Mouse (Mus musculus) right cerebral cortex, adult 18-20 months (tissue): ENCODE results near the gene Gm20708.
"Not testable (repeated sequence)": the region's sequence is repeated elsewhere in the genome, so short reads cannot be mapped to it uniquely, and the experiment has no call there.

Source experiments
- DNase-seq: peaks from one replicate; pipeline ENCODE4 v3.0.0; 2022; ENCODE audit warnings: mixed read lengths

Gm20708 gene

GRCm38 (mm10) chr11:117781993-117782704, 27.3 kb upstream of the Gm20708 start, which contains the start of the genes Tmc8 and Tmc6:
Gene Tmc8 (plus strand): TSS chr11:117782076.
Gene Tmc6 (minus strand): TSS chr11:117782198.
- no peak for DNase-seq

GRCm38 (mm10) chr11:117782705-117783034, 26.8 kb upstream of the Gm20708 start:
- no peak for DNase-seq

GRCm38 (mm10) chr11:117783089-117783488, 26.4 kb upstream of the Gm20708 start:
- DNase-seq, result no peak

GRCm38 (mm10) chr11:117783683-117784309, 25.7 kb upstream of the Gm20708 start:
- DNase-seq, result no peak

GRCm38 (mm10) chr11:117786294-117786693, 23.2 kb upstream of the Gm20708 start:
- DNase-seq, result no peak

DNA sequence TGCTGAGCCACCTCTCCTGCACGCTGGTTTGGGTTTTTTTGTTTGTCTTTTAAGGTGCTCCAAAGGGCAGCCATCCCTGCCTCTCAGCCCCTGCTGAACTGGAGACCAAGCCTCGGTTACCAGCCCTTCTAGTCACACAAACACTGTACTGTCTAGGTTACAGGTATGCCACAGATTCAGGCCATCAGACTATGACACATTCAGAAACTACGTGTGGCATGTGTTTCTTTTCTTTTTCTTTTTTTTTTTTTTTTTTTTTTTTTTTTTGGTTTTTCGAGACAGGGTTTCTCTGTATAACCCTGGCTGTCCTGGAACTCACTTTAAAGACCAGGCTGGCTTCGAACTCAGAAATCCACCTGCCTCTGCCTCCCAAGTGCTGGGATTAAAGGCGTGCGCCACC, 21.0 kb upstream of the Gm20708 start:
- not testable (repeated sequence) for DNase-seq

GRCm38 (mm10) chr11:117790286-117790685, 19.2 kb upstream of the Gm20708 start:
- peak; percentile 57 for DNase-seq

- no peak for DNase-seq
Measured at GRCm38 (mm10) chr11:117790703-117791440, 18.6 kb upstream of the Gm20708 start.

- DNase-seq, result no peak
Measured at GRCm38 (mm10) chr11:117791441-117791761, 18.1 kb upstream of the Gm20708 start.

DNA sequence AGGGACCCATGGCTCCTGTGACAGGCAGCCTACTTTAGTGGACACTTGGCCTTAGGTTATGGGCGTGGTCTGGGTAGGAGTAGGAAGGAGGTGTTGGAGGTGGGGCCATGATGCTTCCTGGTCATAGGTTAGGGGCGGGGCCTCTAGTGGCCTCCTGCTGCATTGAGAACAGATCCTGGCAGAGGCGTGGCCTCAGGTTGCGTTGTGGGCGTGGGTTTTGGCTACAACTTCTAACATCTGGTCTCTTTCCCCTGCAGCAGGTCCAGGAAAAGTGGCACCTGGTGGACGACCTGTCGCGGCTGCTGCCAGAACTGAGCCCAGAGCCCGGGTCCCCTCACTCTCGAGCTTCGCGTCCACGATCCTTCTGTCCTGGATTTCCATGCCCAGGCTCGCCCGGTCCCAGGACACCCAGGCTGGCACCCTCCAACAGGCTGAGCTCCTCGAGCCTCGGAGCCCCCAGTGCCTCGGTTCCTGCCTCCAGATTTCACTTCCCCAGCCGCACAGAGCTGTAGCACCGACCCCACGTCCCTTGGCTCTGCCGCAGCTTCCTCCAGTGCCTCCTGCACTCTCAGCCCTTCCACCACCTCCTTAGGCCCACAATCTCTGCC, 17.1 kb upstream of the Gm20708 start:
- no peak for DNase-seq

DNA sequence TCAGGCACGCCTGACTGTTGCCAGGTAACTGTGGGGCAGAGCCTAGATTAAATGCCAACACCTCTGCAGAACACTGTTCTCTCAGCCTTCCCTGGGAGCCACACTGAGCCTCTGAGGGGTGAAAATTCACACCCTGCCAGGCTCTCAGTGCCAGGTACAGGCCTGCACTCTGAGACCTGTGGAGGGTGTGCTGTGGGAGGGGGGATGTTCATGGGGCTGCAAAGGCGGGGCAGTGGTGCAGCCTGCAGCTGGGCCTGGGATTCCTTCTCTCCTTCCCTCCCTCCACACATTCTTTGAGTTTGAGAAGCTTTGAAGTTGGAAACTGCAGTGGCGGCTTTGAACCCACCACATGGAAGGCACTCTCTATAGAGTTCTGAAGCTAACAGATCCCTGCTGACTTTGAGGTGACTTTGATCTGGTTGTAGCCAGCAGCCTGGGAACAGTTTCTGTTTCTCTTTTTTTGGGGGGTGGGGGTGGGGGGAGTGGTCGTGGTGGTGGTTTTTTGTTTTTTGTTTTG, 15.4 kb upstream of the Gm20708 start:
- DNase-seq, result no peak

DNA sequence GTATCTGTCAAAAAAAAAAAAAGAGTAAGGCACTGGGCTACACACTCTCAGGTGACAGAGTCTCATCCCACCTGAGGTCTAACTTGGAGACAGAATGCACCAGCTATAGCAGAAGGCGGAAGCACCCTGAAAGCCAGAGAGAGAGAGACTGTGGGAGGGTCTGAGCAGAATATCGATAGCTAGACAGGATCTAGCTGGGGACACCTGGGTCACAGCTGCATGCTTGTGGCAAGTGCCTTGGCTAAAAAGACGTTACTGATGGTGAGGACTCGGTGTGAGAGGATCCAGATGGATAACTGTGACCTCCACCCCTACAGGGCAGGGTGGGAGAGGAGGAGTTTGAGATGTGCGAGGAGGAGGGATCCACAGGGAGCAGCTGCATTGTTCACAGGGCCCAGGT, 12.5 kb upstream of the Gm20708 start:
- no peak for DNase-seq

- no peak for DNase-seq
Measured at GRCm38 (mm10) chr11:117797511-117798159, 11.8 kb upstream of the Gm20708 start, which contains the start of gene 6030468B19Rik. Gene 6030468B19Rik (plus strand): TSS chr11:117797660.

DNA sequence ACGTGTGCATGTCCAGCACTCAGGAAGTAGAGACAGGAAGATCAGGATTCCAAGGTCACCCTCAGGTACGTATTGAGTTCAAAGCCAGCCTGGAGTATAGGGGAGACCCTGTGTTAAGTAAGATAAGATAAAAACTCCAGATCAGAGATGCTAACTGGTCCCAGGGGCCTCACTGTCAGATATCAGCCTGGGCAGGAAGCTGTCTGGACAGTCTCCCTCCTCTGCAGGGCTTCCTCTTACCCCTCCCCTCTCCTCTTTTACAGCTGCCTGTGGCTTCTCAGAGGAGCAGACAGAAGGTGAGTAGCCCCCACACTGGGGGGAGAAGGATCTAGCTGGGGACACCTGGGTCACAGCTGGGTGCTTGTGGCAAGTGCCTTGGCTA, 11.3 kb upstream of the Gm20708 start:
- no peak for DNase-seq

DNA sequence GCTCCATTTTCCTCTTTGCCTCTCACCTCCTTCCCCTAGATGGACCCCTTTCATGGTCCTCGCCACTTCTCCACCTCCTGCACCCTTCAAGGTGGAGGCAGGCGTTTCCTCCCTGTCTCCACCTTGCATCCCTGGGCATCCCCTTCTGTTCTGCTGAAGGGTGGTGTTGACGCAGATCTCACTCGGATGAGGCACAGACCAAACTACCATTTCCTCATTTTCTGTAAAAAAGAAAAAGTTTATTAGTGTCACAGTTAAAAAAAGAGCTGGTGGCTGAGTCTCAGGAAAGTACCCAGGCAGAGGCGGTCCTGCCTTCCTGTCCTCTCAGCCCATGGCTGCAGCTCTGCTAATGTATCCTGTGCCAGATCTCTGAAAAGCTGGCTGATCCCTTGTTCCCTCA, 10.3 kb upstream of the Gm20708 start:
- DNase-seq, result no peak

DNA sequence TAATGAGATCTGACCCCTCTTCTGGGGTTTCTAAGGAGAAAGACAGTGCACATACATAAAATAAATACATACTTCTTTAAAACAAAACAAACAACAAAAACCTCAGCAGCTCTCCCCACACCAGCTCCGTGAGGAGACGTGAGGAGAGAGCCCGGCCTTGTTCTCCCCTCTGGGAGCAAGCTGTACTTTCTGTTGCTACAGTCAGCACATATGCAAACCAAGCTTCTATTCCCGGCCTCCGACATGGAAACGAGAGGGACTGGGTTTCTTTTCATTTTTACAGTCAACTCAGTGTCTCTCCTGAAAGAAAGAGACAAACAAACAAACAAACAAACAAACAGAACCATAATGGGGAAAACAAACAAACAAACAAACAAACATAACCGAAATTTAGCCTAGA, 9.4 kb upstream of the Gm20708 start:
- no peak for DNase-seq

DNA sequence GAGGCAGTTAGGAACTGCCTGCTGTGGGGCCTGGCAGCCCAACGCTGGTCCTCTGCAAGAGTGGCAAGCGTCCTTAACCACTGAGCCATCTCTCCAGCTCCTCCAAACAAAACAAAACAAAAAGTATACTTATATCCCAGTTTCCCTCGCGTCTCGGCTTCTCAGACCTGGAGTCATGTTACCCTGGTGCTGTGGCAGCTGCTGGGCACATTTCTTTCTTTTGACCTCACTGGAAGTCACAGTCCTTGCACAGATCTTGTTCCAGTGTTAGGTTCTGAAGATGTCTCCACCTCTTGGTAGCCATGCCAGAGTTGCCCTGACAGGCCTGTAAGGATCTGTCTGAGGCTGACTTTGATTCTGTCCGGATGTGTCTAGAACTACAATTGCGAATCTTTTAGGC, 7.8 kb upstream of the Gm20708 start:
- DNase-seq, result no peak

DNA sequence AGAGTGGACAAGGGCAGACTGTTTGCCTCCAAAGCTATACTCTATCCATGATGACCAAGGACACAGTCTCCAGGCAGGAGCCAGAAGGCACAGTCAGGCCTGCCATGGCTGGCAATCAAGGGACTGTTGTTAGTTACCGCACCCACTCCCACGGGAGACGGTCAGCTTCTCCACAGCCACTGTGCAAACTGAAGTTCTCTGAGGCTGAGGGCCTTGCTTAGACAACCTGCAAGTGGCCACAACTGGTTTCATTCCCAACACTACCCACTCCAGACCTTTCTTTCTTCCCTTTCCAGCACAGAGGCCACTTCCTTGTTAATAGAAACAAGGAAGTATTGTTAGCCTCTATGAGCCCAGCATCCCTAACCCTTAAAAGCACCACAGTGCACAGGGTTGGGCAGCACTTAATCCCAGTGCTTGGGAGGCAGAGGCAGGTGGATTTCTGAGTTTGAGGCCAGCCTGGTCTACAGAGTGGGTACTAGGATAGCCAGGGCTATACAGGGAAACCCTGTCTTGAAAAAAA, 6.2 kb upstream of the Gm20708 start:
- DNase-seq, result no peak

DNA sequence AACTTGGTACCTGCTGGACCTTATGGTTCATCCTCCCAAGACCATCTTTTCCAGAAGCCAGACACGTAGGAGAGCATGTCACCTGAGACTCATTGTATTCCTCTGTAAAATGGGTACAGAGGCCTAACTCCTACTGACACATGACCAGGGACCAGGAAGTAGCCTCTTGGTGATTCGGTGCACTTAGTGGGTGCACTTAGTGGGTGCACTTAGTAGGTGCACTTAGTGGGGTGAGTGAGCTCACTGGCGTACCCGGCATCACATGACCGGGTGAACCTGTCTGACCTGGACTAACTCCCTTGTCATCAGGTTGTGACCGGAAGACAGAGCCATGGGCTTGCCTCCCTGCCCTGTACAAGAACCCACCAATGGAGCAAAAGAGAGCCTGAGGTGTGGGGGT, 2.7 kb upstream of the Gm20708 start:
- no peak for DNase-seq

- peak; percentile 68 for DNase-seq
Measured at GRCm38 (mm10) chr11:117810401-117811046, 1.1 kb downstream of the Gm20708 start.

DNA sequence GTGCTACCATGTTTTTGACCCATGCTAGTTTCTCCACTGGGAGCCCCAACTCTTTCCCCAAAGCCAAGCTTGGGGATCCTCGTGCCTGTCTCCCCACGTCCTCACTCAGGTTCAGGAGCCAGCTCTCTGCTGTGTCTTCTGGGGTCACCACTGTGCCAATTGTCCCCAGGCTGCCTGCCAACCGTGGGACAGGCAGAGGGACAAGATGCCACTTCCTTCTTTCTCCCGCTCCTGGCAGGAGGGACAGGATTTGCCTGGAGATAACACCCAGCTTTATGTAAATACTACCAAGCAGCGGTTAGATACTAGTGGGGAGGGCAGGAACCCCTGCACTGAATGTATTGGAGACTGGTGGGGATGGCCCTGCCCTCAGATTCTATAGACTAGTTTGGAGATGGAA, 4.4 kb downstream of the Gm20708 start:
- no peak for DNase-seq

GRCm38 (mm10) chr11:117814704-117815366, 5.4 kb downstream of the Gm20708 start:
- no peak for DNase-seq
